Mouse (Mus musculus): ENCODE measurements around the gene Nosip.

DNA sequence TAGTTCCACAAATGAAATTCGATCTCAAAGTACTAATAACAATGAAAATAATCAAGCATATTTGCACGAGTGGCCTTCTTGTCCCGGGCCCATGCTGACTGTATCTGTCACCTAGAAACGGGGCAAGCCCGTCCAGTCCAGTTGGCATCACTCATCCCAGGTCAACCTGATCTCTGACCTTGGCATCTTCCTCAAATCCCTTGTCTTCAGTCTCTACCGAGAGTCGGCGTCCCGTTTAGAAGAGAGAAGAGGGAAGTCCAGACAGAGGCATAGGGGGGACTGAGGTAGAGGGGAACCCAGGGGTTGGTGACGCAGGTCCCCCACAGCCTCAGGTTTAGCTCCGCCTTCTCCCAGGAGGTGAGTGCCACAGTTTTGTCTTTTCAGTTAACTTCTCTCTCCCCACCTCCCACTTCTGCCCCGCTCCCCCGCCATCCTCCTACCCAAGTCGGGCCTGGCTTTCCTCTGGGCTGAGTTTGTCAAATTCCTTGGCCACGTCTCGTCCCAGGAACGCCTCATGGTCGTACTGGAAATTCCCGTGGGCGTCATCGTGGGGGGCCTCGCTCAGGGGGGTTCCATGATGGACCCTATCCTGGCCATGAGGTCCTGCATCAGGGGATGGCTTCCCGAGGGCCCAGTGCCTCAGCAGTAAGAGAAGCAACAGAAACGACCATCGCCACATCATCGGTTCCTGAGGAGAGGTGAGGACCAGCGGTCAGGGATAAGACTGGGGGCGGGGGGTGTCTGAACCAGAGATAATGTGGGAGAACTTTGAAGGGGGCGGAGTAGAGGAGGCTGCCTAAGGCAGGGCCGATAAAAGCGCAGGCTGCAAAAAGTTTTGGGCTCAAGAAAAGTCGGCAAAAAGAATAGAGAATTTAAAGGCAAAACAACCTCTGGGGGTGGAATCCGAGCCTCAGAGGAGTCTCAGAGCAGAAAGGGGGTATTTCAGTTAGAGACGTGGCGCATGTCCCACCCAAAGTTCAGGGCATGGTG lies 29.1 kb downstream of the Nosip start:
- TF ChIP-seq GATA1 (IDR thresholded peaks at IDR 0.05; ENCODE audit: low read length) = no peak
- no peak for TF ChIP-seq TAL1 (IDR thresholded peaks at IDR 0.05; ENCODE audit: low read length)
